Mouse (Mus musculus) frontal cortex, postnatal 14 days (tissue): ENCODE measurements at regions not wholly inside any gene's neighbourhood (a gene's known extent, or its start where the extent isn't known, plus 50 kb on each side); places are given as distances from the start of the nearest gene placed in this dataset.
A peak's percentile ranks its signal among the peaks of the same experiment; 100 is the strongest.
"Not testable (repeated sequence)": the region's sequence is repeated elsewhere in the genome, so short reads cannot be mapped to it uniquely, and the experiment has no call there.

Experiments
- DNase-seq, 2 experiments: peaks; one replicate each; pipeline ENCODE4 v3.0.0; 2022; ENCODE audit warnings: low spot score in 2 of 2

DNA sequence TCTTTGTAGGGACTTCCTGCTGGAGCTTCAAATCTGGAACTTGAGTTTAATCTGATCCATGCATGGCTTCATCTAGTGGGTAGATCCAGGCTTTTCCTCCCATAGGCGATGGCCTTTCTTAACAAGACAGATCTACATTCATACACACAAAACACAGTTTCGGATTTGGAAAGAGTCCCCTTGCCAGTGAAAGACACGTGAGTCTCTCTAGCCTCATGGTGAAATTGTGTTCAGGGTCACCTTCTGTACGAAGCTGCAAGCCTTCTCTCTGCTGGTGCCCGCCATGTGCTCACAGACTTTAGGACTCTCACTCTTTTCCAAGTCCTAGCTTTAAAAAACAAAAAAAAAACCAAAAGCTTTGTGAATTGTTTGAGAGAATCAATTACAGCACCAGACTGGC, 51.4 kb upstream of the Dlx2 start:
- DNase-seq = no peak

DNA sequence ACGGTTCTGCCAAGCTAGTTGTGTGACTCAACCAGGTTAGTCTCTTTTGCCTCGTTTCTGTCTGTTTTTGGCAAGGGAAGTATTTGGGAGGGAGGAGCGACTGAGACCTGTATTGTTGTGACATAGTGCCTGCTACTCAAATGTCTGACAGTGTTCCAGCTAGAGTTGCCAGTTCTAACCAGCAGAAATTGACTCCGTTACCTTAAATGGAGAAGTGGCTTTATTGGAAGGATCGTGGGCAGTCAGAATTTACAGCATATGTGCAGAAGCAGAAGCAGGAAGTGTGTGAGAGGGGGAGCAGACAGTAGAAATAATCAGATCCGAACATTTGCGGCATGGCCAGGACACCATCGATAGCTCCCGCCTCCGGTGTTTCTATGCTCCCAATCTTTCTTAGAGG, 51.8 kb upstream of the Dlx2 start:
- DNase-seq = no peak

GRCm38 (mm10) chr2:71598778-71599177, 52.2 kb upstream of the Dlx2 start:
- DNase-seq = peak; percentile 46 to 71

DNA sequence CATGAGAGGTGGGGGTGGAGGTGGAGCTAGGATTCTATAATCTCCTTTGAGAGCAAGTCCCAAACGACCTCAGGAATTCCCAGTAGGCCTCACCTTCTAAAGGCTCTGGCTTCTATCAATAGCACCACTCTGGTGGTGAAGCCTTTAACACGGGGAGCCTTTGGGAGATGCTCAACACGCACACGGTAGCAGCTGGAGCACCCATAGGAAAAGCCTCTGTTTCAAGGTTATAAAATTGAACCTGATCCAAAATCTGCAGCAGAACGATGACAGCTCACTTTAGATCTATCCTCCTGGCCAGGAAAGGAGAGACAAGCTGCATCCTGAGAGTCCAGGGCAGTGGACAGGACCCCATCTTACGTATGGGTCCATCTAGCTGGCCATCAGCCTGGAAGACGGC, 53.7 kb upstream of the Dlx2 start:
- no peak for DNase-seq

GRCm38 (mm10) chr2:71600999-71601398, 54.4 kb upstream of the Dlx2 start:
- DNase-seq = no peak

GRCm38 (mm10) chr2:71603796-71604195, 57.2 kb upstream of the Dlx2 start:
- not testable (repeated sequence) for DNase-seq

GRCm38 (mm10) chr2:71605606-71606005, 59.1 kb upstream of the Dlx2 start:
- DNase-seq = no peak

DNA sequence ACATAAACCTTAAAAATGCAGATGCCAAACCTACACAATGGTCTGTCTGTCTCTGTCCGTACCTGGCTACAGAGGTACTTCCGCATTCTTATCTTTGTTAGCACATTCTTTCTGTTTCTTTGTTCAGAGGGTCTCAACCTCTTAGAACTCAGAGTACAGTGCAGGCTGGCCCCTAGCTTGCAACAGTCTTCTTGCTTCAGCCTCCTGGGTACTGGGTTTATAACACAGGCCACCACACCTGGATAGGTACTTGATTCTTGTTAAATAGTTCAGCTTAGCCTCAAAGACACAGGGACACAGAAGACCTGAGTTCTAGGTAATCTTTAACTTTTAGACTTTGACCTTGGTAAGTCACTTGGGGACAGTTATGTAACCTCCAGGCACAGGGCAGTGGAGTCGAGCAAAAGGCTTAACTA, 60.5 kb upstream of the Dlx2 start:
- no peak for DNase-seq

- no peak for DNase-seq
Observed at GRCm38 (mm10) chr2:71613216-71613615, 66.7 kb upstream of the Dlx2 start.

- no peak for DNase-seq
Observed at GRCm38 (mm10) chr2:71616526-71616925, 70.0 kb upstream of the Dlx2 start.

GRCm38 (mm10) chr2:71621458-71621857, 74.9 kb upstream of the Dlx2 start:
- DNase-seq = no peak

DNA sequence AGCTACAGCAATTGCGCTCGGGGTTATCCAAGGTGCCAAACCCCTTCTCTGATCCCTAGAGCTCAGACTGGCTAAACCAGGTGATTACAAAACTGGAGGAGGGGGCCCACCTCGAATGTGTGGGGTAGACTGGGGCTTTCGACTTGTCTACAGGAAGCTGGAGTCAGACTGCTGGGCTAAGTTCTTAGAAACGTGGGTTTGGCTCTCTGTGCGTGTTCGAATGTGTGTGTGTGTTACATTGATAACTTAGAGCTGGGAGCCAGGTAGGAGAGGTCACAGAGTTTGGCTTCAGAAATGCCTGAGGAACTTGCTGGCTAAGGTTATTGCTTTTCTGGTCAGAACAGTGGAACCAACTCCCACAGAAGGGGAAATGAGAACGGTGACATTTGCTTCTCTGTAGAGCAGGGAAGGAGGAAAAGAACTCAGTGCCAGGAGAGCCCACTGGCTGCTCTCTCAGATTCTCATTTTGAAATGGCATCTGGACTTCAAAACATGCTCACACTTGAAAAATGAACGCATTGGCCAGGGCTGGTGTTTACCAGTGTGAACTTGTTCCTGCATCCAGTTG, 76.1 kb upstream of the Dlx2 start:
- DNase-seq = no peak

- DNase-seq = no peak
Observed at GRCm38 (mm10) chr2:71623134-71623533, 76.6 kb upstream of the Dlx2 start.

DNA sequence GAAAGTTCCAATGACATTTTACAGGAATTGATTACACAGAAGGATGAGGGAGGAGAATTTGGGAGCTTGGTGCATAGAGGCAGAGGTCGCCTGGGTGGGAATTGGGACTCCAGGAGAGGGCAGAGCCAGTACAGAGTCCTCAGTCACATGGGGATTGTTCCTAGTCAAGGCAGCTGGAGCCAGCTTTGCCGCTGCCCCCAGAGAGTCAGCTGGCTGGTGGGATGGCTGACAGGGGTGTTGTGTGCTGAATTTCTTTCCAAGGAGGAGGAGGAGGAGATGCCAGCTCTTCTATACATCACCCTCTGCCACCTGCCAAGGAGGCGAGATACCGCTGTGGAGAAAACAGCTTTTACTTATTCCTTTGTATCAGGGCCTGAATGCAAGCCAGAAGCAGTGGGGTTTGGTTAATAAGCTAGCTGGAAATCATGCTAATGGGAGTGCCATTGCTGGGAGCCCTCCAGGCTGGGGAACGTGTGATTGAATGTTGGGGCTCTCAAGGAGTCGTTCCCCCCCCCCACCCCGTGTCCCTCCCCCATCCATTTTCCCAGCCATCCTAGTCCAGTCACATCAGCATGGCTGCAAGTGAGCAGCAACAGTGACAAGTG, 78.8 kb upstream of the Dlx2 start:
- DNase-seq = peak in 1 of 2 experiments; percentile 26

DNA sequence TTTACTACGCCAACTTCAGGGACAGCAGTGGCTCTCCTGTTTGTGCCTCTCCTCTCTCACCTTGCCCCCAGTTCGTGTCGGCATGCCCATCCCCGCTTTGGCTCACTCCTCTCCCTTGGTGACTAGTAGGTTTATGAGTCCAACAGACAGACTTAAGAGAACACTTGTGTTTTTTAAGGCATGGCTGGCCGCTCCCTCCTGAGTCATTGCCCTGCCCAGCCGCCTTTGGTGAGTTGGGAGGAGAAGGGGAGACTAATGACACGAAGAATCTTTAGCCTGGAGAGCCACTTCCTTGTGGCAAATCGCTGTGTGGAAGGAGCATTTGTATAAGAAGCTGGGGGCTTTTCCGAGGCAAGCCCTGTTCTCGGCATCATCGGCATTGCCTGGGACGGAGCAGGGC, 79.8 kb upstream of the Dlx2 start:
- no peak for DNase-seq

DNA sequence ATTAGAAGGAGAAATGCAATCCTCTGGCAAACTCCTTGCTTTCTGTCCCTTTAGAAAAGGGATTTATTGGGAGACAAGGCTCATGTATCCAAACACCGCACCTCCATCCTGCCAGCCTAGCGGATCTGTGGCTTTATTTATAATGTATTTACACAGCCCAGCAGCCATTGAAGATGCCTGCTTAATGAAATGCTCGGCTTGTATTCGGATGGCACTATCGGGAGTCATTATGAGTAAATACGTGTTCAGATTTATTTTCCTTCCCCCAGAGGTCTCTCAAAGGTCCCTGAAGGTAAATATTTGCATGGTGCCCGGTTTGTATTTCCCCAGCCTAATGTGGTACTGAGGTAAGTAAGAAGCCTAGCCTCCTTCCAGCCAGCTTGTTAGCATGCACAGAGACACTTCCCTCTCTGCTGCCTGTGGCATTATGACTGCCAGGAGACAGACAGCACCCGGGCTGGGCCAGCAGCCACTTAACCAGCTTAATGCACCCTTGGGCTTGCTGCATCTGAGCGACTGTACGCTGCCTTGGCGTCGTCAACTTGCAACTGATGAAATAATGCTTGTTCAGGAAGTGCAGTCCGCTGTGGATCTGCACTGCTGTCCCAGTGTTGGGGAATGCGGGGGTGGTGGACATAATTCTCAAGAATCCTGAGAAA, 80.7 kb upstream of the Dlx2 start:
- no peak for DNase-seq

- DNase-seq = no peak
Observed at GRCm38 (mm10) chr2:71628821-71629220, 82.3 kb upstream of the Dlx2 start.

DNA sequence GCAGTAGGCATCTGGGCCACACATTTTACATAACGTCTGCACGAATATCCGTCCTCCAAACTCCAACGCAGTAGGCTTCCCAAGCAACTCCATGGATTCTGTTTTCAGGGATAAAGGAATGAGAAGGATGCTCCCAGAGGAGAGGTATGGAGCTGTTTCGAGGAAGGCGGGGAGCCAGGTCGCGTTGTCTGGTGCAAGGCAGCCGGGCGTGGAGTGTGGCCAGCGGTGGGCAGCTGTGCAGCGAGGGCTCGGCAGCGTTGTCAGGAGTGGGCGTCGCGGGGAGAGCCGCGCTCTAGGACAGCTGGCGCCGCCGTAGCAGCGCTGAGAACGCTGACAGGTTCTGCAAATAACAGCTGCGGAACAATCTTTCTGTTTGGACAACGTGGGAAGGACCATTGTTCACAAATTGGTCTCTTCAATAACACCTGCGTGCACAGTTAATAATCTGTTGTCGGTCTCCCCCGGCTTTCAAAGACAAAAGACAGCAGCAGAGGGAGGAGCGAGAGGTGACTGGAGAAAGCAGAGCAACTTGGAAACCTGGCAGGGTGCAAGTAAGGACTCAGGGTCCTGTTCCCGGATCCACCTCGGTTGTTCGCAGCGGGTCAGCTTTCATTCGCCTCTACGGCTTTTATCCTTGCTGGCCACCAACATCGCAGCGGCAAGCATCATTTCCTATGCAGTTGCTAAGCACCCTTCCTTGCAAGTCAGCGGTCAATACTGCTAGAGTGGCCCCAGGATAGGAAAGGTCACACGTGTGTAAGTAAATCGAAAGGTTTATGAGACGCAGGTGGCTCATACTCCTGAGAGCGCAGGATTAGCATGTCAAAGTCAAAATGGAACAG, 83.0 kb upstream of the Dlx2 start:
- DNase-seq = no peak

GRCm38 (mm10) chr2:71630143-71630463, 83.5 kb upstream of the Dlx2 start:
- no peak for DNase-seq

GRCm38 (mm10) chr2:71633471-71633870, 86.9 kb upstream of the Dlx2 start:
- no peak for DNase-seq

DNA sequence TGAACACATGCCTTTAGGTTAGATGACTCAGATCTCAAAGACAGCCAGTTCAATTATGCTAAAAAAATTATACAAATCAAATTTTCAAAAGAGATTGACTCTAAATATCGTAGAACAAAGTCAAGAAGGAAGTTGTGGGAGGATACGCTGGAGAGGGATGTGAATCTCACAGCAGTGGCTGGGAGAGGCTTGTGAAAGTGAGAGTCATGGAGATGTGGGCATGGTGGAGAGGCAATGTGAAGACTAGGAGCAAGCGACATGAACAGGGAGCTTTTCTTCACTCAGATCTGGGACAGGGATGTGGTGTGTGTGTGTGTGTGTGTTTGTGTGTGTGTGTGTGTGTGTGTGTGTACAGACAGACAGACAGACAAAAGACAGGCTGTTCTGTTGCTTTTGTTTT, 87.9 kb upstream of the Dlx2 start:
- DNase-seq = no peak

GRCm38 (mm10) chr2:71636134-71636533, 89.6 kb upstream of the Dlx2 start:
- no peak for DNase-seq

DNA sequence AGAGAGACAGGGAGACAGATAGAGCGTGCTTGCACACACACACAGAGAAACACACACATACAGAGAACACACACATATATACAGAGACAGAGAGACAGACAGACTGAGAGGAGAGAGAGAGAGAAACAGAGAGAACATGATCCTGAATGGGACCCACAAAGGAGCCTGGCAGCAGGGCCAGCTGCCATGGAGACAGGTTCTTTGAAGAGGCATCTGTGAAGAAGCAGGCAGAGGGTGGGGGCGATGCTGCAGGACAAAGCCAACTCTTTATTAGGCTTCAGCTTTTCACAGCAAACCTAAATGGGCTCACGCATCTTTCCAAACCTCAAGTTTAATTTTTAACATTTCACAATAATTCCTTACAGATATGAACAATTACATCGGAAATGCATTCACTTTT, 90.0 kb upstream of the Dlx2 start:
- DNase-seq = no peak
